Mouse (Mus musculus) erythroblast, adult 5-6 weeks (primary cell): ENCODE results near the gene 1700123K08Rik. TPM values are rescaled to one million over a fixed set of nuclear protein-coding genes. Genes with fewer than 3 reads are reported as not detected.
"Not testable (repeated sequence)": the region's sequence is repeated elsewhere in the genome, so short reads cannot be mapped to it uniquely, and the experiment has no call there.

ENCODE experiments used
- ATAC-seq: replicated peaks from 2 replicates; pipeline ENCODE4 v1.8.0; 2016; ENCODE audit warnings: moderate number of reproducible peaks, mild to moderate bottlenecking, moderate TSS enrichment, inconsistent platforms; ENCODE audit not compliant: poor library complexity, low FRiP score, severe bottlenecking
- total RNA-seq, 2 experiments: library from RNA; stranded (forward) in 1 of 2; stranded (reverse) in 1 of 2; fragments of 150-400 nt in 1 of 2; fragments of 200-764, 138-1000 nt in 1 of 2; gene quantifications; 2 replicates each; pipeline versions ENCODE4 v1.2.3 to v1.2.4; 2015 to 2017; ENCODE audit warnings: low replicate concordance in 2 of 2

Gene 1700123K08Rik
- total RNA-seq (2015; ENCODE audit: low replicate concordance) (not detected in 2 replicates), total RNA-seq (2017; ENCODE audit: low replicate concordance) (not detected in 2 replicates)

DNA sequence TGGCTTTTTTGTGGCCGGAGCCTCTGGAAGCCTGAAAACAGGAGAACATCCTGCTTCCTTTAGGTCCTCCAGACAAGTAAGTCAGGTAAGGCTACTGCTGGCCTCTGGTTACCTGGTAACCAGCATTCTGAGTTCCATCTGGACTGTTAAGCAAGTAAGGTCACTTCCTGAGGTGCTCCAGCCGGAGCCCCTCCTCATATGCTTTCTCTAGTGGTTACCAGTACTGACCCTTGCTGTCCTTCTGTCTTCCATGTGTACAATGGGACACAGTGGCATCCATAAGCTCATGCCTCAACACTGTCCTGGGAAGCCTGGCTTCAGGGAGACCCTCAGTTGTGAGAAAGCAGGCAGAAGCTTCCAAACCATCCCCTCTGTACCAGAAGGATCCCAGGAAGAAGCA lies at the start of gene 1700123K08Rik:
Gene 1700123K08Rik (minus strand): TSS at position 101 of the 400 bp plus-strand sequence.
- ATAC-seq = not testable (repeated sequence)

DNA sequence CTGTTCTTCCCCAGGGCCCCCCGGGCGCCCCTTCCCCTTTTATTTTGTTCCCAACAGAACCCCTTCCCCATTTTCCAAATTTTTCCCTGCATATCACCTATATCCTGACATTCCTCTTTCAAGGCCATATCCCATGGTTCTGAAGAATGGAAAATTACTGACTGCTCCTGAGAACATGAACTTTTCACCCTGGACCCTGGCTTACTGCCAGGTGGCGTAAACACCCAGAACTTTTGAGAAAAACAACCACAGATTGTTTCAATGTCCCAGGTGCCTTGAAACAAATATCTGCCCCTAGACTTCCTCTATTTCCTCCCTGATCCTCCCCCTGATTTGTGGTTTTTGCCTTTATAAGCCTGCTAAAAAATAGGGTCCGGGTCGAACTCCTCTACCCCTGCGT lies 22.9 kb upstream of the 1700123K08Rik start:
- ATAC-seq = no peak

GRCm38 (mm10) chr5:138571623-138572022 lies 7.1 kb upstream of the 1700123K08Rik start:
- no peak for ATAC-seq

DNA sequence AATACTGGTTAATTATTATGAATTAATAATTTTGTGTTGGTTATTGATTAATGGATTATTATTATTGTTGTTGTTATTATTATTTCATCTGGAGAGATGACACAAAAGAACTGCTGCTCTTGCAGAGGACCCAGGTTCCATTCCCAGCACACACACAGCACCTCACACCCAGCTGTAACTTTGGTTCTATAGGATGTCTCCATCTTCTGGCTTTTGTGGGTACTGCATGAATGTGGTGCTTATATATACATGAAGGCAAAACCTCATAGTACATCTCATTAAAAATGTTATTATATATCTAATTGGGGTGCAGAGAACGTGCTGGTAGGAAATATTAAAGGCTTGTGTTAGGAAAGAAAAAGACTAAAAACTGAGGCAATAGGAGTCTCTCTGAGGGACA lies 11.8 kb downstream of the 1700123K08Rik start:
- no peak for ATAC-seq

DNA sequence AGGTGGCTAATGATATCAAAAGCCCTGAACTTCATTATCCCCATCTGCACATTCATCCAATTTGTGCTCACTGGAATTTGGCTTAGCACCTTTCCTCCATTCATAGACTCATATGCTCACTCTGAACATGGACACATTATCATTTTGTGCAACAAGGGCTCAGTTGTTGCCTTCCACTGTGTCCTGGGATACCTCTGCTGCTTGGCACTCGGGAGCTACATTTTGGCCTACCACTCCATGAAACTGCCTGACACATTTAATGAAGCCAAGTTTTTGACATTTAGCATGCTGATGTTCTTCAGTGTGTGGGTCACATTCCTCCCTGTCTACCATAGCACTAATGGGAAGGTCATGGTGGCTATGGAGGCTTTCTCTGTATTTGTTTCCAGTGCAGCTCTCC lies 32.0 kb downstream of the 1700123K08Rik start:
- ATAC-seq = no peak

Other genes with a start within 250 kb of the 1700123K08Rik start
- gene Pvrig, start 222.8 kb downstream of the 1700123K08Rik start, total RNA-seq (2015; ENCODE audit: low replicate concordance) = not detected in 2 replicates
- 0.17 TPM in 1 of 2 replicates, not detected in the other for gene Pvrig, start 222.8 kb downstream of the 1700123K08Rik start, total RNA-seq (2017; ENCODE audit: low replicate concordance)
- gene Zfp157, start 123.2 kb downstream of the 1700123K08Rik start, total RNA-seq (2015; ENCODE audit: low replicate concordance) = 3.6 and 6.0 TPM in 2 replicates
- 0.98 and 2.7 TPM in 2 replicates for gene Zfp157, start 123.2 kb downstream of the 1700123K08Rik start, total RNA-seq (2017; ENCODE audit: low replicate concordance)
- gene Zfp68, start 55.0 kb upstream of the 1700123K08Rik start, total RNA-seq (2015; ENCODE audit: low replicate concordance) = 6.3 and 17.1 TPM in 2 replicates
- 14.3 and 20.9 TPM in 2 replicates for gene Zfp68, start 55.0 kb upstream of the 1700123K08Rik start, total RNA-seq (2017; ENCODE audit: low replicate concordance)
- 1.3 and 4.4 TPM in 2 replicates for gene A430033K04Rik, start 58.1 kb upstream of the 1700123K08Rik start, total RNA-seq (2015; ENCODE audit: low replicate concordance)
- 1.6 and 5.9 TPM in 2 replicates for gene A430033K04Rik, start 58.1 kb upstream of the 1700123K08Rik start, total RNA-seq (2017; ENCODE audit: low replicate concordance)
- 0.19 and 1.5 TPM in 2 replicates for gene Fam20c, start 189.8 kb upstream of the 1700123K08Rik start, total RNA-seq (2015; ENCODE audit: low replicate concordance)
- 0.60 and 3.3 TPM in 2 replicates for gene Fam20c, start 189.8 kb upstream of the 1700123K08Rik start, total RNA-seq (2017; ENCODE audit: low replicate concordance)